Mouse (Mus musculus): ENCODE results near the gene Rps2. TPM values are rescaled to one million over a fixed set of nuclear protein-coding genes. Genes with fewer than 3 reads are reported as not detected.
A peak's percentile ranks its signal among the peaks of the same experiment; 100 is the strongest.

Gene Rps2
- polyA plus RNA-seq, 1 experiment from 2014 or later, result 1,497 TPM

GRCm38 (mm10) chr17:24737135-24737810, 19.4 kb downstream of the Rps2 start:
- WGBS, result 25% methylated on average over 8 of the region's 8 CpGs
- H3K27ac ChIP-seq, result no peak overlapping the region

DNA sequence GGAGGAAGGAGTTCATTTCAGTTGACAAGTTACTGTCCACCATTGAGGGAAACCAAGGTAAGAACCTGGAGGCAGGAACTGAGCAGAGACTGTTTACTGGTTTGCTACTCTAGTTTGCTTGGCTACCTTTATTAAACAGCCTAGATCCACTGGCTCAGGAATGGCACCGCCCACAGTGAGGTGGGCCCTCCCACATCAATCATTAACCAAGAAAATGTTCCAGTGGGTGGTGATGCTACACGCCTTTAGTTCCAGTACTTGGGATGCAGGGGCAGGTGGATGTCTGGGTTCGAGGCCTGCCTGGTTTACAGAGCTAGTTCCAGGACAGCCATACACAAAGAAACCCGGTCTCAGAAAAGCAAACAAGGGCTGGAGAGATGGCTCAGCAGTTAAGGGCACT, 20.3 kb downstream of the Rps2 start:
- H3K4me2 ChIP-seq, result no peak overlapping the region
- H3K9ac ChIP-seq, result no peak overlapping the region
- H3K27me3 ChIP-seq, result no peaks in the 10 kb centered on the region
- H3K36me3 ChIP-seq, result peaks cover 29% of the 10 kb centered on the region
- H3K27ac ChIP-seq, result no peak overlapping the region
- no peaks in the 10 kb centered on the region for H3K9me3 ChIP-seq
- ATAC-seq (ENCODE audit: insufficient number of reproducible peaks, low FRiP score, low TSS enrichment, low read depth), result no peak
- no peak overlapping the region for H3K4me3 ChIP-seq
- H3K4me1 ChIP-seq, result peaks cover 15% of the 10 kb centered on the region
- WGBS, result 83% methylated on average over 4 of the region's 4 CpGs

More at GRCm38 (mm10) chr17:24737135-24737810, 19.4 kb downstream of the Rps2 start:
- Histone ChIP-seq H3K9ac (peak overlapping the region; percentile 50), H3K9me3 (no peaks in the 10 kb centered on the region), H3K36me3 (peaks cover 23% of the 10 kb centered on the region), H3K27me3 (no peaks in the 10 kb centered on the region), H3K4me1 (peaks cover 15% of the 10 kb centered on the region), H3K4me3 (peak overlapping the region; percentile 56), H3K4me2 (peak overlapping the region; percentile 77)
- ATAC-seq (ENCODE audit: insufficient number of reproducible peaks, low FRiP score, low TSS enrichment, low read depth), result no peak

- no peak for ATAC-seq (ENCODE audit: insufficient number of reproducible peaks, low FRiP score, low TSS enrichment, low read depth)
These were observed 22.0 kb downstream of the Rps2 start for GRCm38 (mm10) chr17:24739926-24740325.

DNA sequence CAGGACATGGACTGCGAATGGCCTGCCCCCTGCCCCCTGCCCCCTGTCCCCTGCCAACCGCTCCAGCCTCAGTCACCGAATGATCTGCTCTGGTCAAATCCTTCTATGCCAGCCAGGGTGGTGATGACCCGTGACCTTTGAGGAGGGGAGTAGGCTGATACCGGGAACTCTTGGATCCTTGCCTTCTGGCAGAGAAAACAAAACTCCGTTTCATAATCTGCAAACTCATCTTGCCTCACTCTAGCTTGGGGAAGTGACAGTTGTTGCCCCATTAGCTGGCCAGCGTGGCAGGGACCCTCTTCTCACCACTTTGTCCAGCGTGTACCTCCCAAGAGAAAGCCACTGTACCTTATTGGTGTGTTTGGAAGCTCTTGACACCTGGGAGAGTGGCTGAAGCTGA, 24.4 kb downstream of the Rps2 start:
- Histone ChIP-seq H3K4me3 (no peak overlapping the region), H3K4me1 (peaks cover 12% of the 10 kb centered on the region), H3K36me3 (peaks cover 29% of the 10 kb centered on the region), H3K9ac (no peak overlapping the region), H3K27ac (no peak overlapping the region), H3K9me3 (no peaks in the 10 kb centered on the region), H3K4me2 (no peak overlapping the region), H3K27me3 (no peaks in the 10 kb centered on the region)
- ATAC-seq (ENCODE audit: insufficient number of reproducible peaks, low FRiP score, low TSS enrichment, low read depth), result no peak
- WGBS, result 86% methylated on average over 8 of the region's 8 CpGs

More at GRCm38 (mm10) chr17:24739926-24740325, 22.0 kb downstream of the Rps2 start:
- Histone ChIP-seq H3K4me1 (peaks cover 15% of the 10 kb centered on the region), H3K27me3 (no peaks in the 10 kb centered on the region), H3K36me3 (peaks cover 29% of the 10 kb centered on the region), H3K9me3 (no peaks in the 10 kb centered on the region), H3K27ac (no peak overlapping the region), H3K4me2 (no peak overlapping the region), H3K4me3 (no peak overlapping the region), H3K9ac (no peak overlapping the region)
- WGBS, result 84% methylated on average over 8 of the region's 8 CpGs

GRCm38 (mm10) chr17:24743896-24744295, 26.0 kb downstream of the Rps2 start:
- no peak overlapping the region for H3K4me2 ChIP-seq
- H3K4me1 ChIP-seq, result peaks cover 10% of the 10 kb centered on the region
- H3K36me3 ChIP-seq, result peaks cover 29% of the 10 kb centered on the region
- no peak for ATAC-seq (ENCODE audit: insufficient number of reproducible peaks, low FRiP score, low TSS enrichment, low read depth)
- WGBS, result 72% methylated on average over 5 of the region's 5 CpGs
- no peaks in the 10 kb centered on the region for H3K9me3 ChIP-seq
- no peaks in the 10 kb centered on the region for H3K27me3 ChIP-seq
- H3K9ac ChIP-seq, result no peak overlapping the region
- H3K4me3 ChIP-seq, result no peak overlapping the region
- no peak overlapping the region for H3K27ac ChIP-seq

- Histone ChIP-seq H3K9ac (no peak overlapping the region), H3K27me3 (no peaks in the 10 kb centered on the region), H3K36me3 (peaks cover 29% of the 10 kb centered on the region), H3K4me2 (no peak overlapping the region), H3K4me3 (no peak overlapping the region), H3K27ac (no peak overlapping the region), H3K9me3 (no peaks in the 10 kb centered on the region), H3K4me1 (peaks cover 10% of the 10 kb centered on the region)
- 72% methylated on average over 3 of the region's 3 CpGs for WGBS
- ATAC-seq (ENCODE audit: insufficient number of reproducible peaks, low FRiP score, low TSS enrichment, low read depth), result no peak
These were observed 26.5 kb downstream of the Rps2 start for GRCm38 (mm10) chr17:24744381-24744780.

GRCm38 (mm10) chr17:24745526-24746497, 27.9 kb downstream of the Rps2 start:
- Histone ChIP-seq H3K27ac (no peak overlapping the region), H3K4me2 (no peak overlapping the region), H3K9ac (no peak overlapping the region), H3K4me1 (peaks cover 10% of the 10 kb centered on the region), H3K9me3 (no peaks in the 10 kb centered on the region), H3K4me3 (no peak overlapping the region), H3K27me3 (peaks cover 11% of the 10 kb centered on the region), H3K36me3 (peaks cover 18% of the 10 kb centered on the region; the same call in 1 of the 2 replicates)
- WGBS, result 19% methylated on average over 7 of the region's 7 CpGs
- ATAC-seq (ENCODE audit: insufficient number of reproducible peaks, low FRiP score, low TSS enrichment, low read depth), result peak; percentile 31

GRCm38 (mm10) chr17:24746986-24747385, 29.1 kb downstream of the Rps2 start:
- H3K9me3 ChIP-seq, result no peaks in the 10 kb centered on the region
- 43% methylated on average over 4 of the region's 4 CpGs for WGBS
- H3K27ac ChIP-seq, result no peak overlapping the region
- peaks cover 10% of the 10 kb centered on the region for H3K4me1 ChIP-seq
- H3K36me3 ChIP-seq, result peaks cover 10% of the 10 kb centered on the region; the same call in 1 of the 2 replicates
- H3K4me2 ChIP-seq, result no peak overlapping the region
- H3K9ac ChIP-seq, result no peak overlapping the region
- H3K4me3 ChIP-seq, result no peak overlapping the region
- ATAC-seq (ENCODE audit: insufficient number of reproducible peaks, low FRiP score, low TSS enrichment, low read depth), result no peak
- H3K27me3 ChIP-seq, result peaks cover 22% of the 10 kb centered on the region

DNA sequence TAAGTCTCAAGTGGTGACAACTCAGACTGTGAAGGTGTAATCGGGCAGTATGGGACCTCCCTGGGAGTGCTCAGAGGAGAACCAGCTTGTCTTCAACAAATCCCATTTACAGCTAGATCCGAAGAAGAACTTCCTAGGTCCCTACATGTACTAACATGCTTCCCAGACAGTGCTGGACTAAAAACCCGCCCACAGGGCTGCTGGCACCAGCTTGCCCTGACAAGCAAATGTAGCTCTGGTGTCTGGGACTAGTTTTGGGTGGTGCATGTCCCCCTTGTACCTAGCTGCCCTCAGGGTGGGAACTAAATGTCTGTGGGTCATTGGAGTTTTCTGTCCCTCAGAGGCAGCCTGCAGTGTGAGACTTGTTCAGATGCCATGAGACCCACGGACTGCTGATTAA, 33.6 kb downstream of the Rps2 start:
- Histone ChIP-seq H3K4me1 (peaks cover 37% of the 10 kb centered on the region), H3K27me3 (peaks cover 60% of the 10 kb centered on the region), H3K36me3 (no peaks in the 10 kb centered on the region), H3K4me2 (no peak overlapping the region), H3K27ac (no peak overlapping the region), H3K9me3 (no peaks in the 10 kb centered on the region), H3K9ac (no peak overlapping the region), H3K4me3 (no peak overlapping the region)
- no peak for ATAC-seq (ENCODE audit: insufficient number of reproducible peaks, low FRiP score, low TSS enrichment, low read depth)
- 18% methylated on average over 4 of the region's 4 CpGs for WGBS

- Histone ChIP-seq H3K4me2 (peak within 1 kb of the TSS; percentile 97), H3K4me1 (peaks cover 27% of the 10 kb centered on the region), H3K9me3 (no peaks in the 10 kb centered on the region), H3K27ac (no peak within 1 kb of the TSS), H3K9ac (peak within 1 kb of the TSS; percentile 14; the same call in 1 of the 2 replicates), H3K36me3 (no peaks in the 10 kb centered on the region), H3K27me3 (peaks cover 60% of the 10 kb centered on the region), H3K4me3 (peak within 1 kb of the TSS; percentile 50)
- WGBS, result 1% methylated on average over 80 of the region's 82 CpGs
- peak; percentile 57 for ATAC-seq (ENCODE audit: insufficient number of reproducible peaks, low FRiP score, low TSS enrichment, low read depth)
These were observed 34.8 kb downstream of the Rps2 start, which contains the start of gene Hs3st6 for GRCm38 (mm10) chr17:24752415-24753394. Gene Hs3st6 (plus strand): TSS chr17:24752988.

DNA sequence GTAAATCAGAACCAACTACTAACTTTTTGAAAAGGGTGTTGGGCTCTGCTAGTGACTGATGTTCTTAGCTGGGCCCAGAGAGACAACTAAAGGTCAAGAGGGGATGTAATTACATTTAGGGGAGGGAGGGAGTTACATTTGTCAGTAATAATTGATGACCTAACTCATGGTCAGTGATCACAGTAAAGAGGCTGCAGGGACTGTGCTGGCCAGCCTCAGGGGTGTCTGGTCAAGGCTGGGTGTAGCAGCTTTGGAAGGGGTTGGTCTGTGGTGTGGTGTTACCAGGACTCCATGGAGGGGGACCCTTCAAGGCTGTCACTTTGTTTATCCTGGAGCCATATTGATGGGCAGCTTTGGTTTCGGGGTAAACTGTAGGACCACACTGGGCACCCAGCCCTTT, 39.5 kb downstream of the Rps2 start:
- no peak overlapping the region for H3K4me2 ChIP-seq
- H3K27ac ChIP-seq, result no peak overlapping the region
- H3K4me3 ChIP-seq, result no peak overlapping the region
- H3K4me1 ChIP-seq, result peaks cover 39% of the 10 kb centered on the region
- no peak overlapping the region for H3K9ac ChIP-seq
- no peak for ATAC-seq (ENCODE audit: insufficient number of reproducible peaks, low FRiP score, low TSS enrichment, low read depth)
- no peaks in the 10 kb centered on the region for H3K36me3 ChIP-seq
- no peaks in the 10 kb centered on the region for H3K9me3 ChIP-seq
- WGBS, result 93% methylated on average over 1 of the region's 1 CpGs
- peaks cover 34% of the 10 kb centered on the region for H3K27me3 ChIP-seq
